Mouse (Mus musculus) liver, adult (tissue): ENCODE results near the gene Farsa.

Source experiments
- GATA4 ChIP-seq: IDR thresholded peaks from 2 replicates; pipeline ENCODE4 v1.6.1; 2014; ENCODE audit warnings: mild to moderate bottlenecking, low read length; ENCODE audit not compliant: insufficient replicate concordance

Farsa gene

DNA sequence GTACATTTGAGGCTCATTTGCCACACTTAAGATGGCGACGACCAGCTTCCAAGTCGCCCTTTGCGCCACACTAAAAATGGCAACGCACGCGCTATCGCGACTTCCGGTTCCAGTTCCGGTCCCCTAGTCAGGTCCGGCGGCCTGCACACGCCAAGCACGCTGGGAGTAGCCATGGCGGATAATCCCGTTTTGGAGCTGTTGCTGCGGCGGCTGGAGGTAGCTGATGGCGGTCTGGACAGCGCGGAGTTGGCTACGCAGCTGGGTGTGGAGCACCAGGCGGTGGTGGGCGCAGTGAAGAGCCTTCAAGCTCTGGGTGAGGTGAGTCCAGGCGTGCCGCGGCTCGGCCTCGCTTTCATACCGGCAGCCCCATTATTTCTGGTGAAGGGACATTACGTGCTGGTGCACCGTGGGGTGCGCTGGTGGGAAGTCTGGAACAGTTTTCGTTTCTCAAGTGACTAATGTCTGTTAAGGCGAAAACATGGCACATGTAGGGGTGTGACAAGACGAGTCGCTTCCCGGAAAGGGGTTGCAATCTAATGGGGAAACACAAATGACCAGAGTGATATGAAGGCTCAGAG lies at the start of gene Farsa:
TSS of gene Farsa (plus strand) at position 126 of the 578 bp plus-strand sequence.
- peak; percentile 87; the same call in 1 of the 2 replicates for TF ChIP-seq GATA4

- no peak for TF ChIP-seq GATA4
Measured at GRCm38 (mm10) chr8:84809109-84809940, 47.5 kb upstream of the Farsa start.

DNA sequence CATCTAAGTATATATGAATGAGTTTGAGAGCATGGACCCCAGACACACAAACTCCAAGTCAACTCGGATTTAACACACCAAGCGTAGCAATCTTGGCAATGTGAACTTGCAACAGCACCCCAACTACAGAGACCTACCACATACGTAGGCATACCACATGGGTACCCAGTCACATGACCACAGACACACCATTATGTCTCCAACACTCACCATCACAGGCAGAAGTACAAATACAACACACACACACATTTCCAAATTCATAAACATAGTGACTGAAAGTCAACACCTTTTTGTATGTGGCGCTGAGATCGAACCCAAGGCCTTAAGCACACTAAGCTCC lies 46.9 kb upstream of the Farsa start:
- TF ChIP-seq GATA4, result no peak

GRCm38 (mm10) chr8:84810896-84811295 lies 45.9 kb upstream of the Farsa start:
- no peak for TF ChIP-seq GATA4

DNA sequence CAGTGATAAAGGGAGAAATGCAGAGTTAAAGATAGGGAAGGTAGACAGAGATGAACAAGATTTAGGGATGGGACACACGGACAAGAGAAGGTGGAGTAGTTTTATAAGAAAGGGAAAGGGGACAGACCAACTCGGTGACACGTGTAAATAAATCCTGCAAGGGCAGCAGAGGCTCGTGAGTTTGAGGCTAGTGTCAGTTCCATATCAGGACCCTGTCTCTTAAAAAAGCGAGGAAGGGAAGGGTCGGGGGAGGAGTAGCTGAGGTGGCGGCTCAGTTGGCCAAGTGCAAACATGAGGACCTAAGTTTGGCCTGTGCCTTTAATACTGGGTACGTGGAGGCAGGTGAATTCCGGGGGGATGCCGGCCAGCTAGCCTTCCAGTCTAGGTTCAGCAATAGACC lies 45.5 kb upstream of the Farsa start:
- TF ChIP-seq GATA4, result no peak

- TF ChIP-seq GATA4, result no peak
Measured at GRCm38 (mm10) chr8:84813059-84813458, 43.7 kb upstream of the Farsa start.

- no peak for TF ChIP-seq GATA4
Measured at GRCm38 (mm10) chr8:84813830-84814229, 43.0 kb upstream of the Farsa start.

DNA sequence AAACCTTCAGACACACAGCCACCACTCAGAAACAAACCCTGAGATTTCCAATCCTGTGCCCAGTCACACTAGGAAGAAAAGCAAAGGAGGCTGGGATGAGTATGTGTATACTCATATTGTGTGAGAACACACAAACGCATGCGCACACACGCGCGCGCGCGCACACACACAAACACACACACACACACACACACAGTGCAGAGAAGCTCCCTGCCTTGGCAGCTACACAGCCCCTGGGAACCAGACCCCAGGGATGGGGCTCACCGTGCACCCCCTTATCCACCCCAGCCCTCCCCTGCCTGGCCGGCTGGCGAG lies 42.6 kb upstream of the Farsa start:
- TF ChIP-seq GATA4, result no peak

DNA sequence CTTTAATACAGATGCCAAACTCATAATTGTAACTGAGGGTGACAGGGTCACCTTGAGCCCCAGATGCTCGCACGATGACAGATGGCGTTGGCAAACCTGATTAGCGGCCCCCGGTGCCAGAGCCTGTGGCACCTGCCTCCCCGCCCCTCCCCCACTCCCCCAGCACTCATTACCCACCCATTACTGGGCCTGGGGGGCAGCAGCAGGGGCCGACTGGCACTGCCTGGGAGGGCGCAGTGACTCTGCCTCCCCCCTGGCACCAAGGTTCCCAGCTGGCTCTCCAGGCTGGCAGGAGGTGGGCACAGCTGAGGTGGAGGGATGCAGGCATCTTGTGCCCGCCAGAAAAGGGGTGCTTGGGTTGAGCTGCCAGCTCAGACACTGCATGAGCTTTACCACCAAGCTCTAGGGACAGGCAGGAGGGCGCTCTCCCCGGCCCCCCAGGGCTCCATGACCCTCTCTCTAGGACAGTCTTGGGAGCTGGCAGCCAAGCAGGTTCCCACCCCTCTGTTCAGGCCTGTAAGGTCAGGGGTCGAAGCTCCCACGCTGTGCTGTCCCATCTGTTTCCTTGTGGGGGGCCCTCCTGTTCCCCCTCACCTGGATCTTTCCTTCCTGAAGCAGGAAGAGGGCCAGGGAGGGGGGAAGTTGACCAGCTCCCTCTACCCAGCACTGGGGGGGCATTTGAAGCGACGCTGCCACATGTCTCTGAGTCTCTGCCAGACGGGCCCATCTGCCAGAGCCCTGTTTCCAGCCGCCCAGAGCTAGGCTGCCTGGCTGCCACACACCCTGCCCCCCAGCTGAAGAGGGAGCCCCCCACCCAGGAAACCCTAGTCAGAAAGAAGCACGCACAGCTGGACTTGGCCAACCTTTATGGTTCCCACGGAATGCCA lies 42.0 kb upstream of the Farsa start:
- no peak for TF ChIP-seq GATA4

GRCm38 (mm10) chr8:84815547-84815946 lies 41.2 kb upstream of the Farsa start:
- TF ChIP-seq GATA4, result no peak

DNA sequence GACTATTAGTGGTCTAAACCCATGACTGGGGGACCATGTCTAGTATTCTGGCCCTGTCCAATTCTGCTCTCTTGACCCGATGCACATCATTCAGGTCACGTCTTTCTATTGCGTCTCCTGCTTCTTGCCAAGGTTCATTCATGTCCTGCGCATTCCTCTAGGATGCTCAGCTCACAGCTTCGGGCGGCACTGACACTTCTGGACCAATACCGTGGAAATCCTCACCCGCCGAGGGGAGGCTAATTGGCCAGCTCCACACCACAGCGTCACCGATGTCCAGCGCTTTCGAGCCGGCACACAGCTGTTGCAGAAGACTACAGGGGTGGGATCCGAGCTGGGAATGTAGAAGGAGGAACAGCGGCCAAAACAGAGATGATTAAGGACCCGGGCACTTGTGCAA lies 40.7 kb upstream of the Farsa start:
- no peak for TF ChIP-seq GATA4

DNA sequence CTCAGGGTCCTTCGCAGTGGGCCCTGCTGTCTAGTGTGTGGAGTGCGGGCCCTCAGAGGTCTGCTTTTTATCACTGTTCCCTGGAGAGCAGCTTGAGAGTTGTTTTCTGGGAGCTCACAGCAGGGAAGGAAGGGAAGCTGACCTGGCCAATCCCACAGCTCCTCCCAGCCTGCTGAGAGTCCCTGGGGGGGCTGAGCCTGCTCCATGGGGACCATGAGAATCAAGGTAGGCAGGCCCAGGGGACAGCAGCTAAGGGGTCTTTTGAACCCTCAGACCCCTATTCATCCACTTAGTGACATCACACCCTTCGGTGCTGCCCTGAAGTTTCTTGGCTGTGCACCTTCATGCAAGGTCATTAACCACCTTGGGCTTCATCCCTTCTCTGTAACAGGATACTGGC lies 34.1 kb upstream of the Farsa start, which contains the start of gene Dand5:
TSS of gene Dand5 (minus strand) at position 101 of the 400 bp plus-strand sequence.
- TF ChIP-seq GATA4, result no peak

DNA sequence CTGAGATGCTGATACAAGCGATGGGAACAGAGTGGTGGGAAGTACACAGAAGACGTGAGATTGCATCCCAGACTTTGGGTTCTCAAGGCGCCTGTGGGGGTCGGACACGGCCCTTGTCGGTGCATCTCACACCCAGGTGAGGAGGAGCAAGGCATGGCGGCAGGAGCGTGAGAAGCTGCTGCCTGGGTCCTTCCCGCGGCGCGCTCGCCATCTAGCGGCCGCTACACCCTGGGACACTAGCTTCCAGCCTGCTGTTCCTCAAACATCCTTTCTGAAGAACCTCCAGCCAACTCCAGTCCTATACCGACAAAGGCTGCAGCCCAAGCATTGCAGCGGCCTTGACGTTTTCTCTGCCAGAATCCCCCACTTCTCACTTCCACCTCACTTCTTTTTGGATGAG lies 33.1 kb upstream of the Farsa start:
- no peak for TF ChIP-seq GATA4

DNA sequence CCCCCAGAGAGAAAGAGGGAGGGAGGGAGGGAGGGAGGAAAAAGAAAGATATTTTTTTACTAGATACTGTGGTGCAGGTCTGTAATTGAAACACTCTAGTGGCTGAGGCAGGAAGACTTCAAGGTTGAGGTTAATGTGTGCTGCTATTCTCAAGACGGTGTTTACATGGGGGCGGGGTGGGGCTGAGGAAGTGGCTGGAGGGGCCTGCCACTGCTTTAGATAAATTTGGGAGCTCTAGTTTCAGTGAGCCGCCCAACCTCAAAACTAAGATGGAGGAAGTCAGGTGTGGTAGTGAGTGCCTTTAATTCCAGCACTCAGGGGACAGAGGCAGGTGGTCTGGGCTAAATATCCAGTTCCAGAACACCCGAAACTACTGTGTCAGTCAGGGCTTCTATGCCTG lies 31.2 kb upstream of the Farsa start:
- no peak for TF ChIP-seq GATA4

DNA sequence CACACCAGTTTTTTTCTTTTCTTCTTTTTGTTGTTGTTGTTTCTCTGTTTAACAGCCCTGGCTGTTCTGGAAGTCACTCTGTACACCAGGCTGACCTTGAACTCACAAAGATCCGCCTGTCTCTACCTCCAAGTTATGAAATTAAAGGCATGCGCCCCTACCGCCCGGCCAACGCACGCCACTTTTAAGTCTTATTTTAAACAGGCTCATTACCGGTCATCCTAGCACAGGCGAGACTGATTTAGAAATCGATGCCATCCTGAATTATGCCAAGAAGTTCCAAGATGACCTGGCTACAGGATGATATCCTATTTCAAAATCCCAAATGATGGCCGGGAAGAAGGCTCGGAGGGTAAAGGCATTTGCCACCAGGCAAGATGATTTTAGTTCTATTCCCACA lies 25.3 kb upstream of the Farsa start, which contains the start of gene Gadd45gip1:
TSS of gene Gadd45gip1 (plus strand) at position 33 of the 400 bp plus-strand sequence.
- no peak for TF ChIP-seq GATA4
